Mouse (Mus musculus) heart, postnatal 0 days (tissue): ENCODE results near the gene Fhl1.

Source experiments
- CTCF ChIP-seq: IDR thresholded peaks from 2 replicates; pipeline ENCODE4 v1.5.1; 2016; ENCODE audit warnings: antibody characterized with exemption, control low read depth, low read depth
- EP300 ChIP-seq: IDR thresholded peaks from 2 replicates; pipeline ENCODE4 v1.6.1; 2016; ENCODE audit warnings: antibody characterized with exemption, low read depth

DNA sequence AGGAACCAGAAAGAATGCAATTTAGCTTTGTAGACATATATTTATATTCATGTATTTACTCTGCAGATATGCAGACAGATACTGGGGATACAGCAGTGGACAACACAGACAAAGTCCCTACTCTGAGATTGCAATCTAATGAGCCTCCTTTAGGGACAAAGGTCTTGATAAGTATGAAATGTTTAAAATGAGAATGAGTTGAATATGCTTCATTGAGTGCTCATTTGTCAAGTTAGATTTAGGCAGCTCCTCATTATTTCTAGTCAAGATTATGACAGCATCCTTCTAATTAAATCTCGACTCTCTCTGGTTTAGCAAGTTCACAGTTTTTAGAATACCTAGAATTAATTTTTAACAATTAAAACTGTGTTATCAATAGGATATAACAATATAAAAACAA, 18.9 kb upstream of the Fhl1 start:
- no peak for TF ChIP-seq EP300
- no peak for TF ChIP-seq CTCF
